Mouse (Mus musculus): Measurements from ENCODE around the gene Dcaf11. TPM values are rescaled to one million over a fixed set of nuclear protein-coding genes. Genes with fewer than 3 reads are reported as not detected.

The Dcaf11 gene
- total and polyA plus RNA-seq, 3 experiments, result 24.3 to 37.9 TPM; not detected in 1

DNA sequence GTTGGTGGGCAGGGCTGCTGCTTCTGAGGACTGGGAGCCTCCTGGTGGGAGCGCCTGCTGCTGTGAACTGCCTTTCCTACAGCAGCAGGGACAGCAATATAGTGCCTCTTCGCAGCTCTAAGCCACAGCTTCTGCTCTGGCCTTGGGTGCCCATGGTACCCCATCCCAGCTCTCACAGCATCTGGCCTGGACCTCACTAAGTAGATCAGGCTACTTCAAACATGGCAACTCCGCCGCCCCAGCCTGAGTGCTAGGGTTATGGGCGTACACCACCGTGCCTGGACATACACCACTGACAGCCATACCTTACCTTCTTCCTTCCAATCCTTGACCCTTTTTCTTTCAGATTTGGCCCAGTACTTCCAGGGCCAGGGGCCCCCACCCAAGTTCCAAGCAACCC, 48.5 kb downstream of the Dcaf11 start:
- no peaks in the 10 kb centered on the region for H3K27me3 ChIP-seq (ENCODE audit: control insufficient read depth in 1 of 2, insufficient read depth in 2 of 2, low read length in 2 of 2)
- no peaks in the 10 kb centered on the region for H3K79me2 ChIP-seq (ENCODE audit: control insufficient read depth, insufficient read depth, low read length, poor library complexity)
- H3K9me3 ChIP-seq (replicated peaks; ENCODE audit: insufficient read depth, low read length), result no peaks in the 10 kb centered on the region
- TF ChIP-seq TCF12 (IDR thresholded peaks at IDR 0.05; ENCODE audit: low read depth, low read length), result no peak
- no peak for TF ChIP-seq TAL1 (IDR thresholded peaks at IDR 0.05; ENCODE audit: low read length)
- no peak for TF ChIP-seq ZNF384 (IDR thresholded peaks at IDR 0.05; ENCODE audit: low read depth, low read length)
- TF ChIP-seq NRF1 (IDR thresholded peaks at IDR 0.05; ENCODE audit: insufficient read depth, low read depth, low read length, poor library complexity, severe bottlenecking), result no peak
- TF ChIP-seq ZMIZ1 (IDR thresholded peaks at IDR 0.05; ENCODE audit: low read depth, low read length), result no peak
- no peak for TF ChIP-seq EP300 (IDR thresholded peaks at IDR 0.05; ENCODE audit: low read depth in 1 of 2, low read length in 2 of 2)
- H3K4me1 ChIP-seq (ENCODE audit: control insufficient read depth in 1 of 2, insufficient read depth in 2 of 2, low read length in 2 of 2), result peaks cover 3 to 16% of the 10 kb centered on the region in 2 experiments; a peak in 3 of 4 replicates
- peaks cover 0 to 16% of the 10 kb centered on the region in 2 experiments; a peak in 2 of 4 replicates for H3K36me3 ChIP-seq (ENCODE audit: control insufficient read depth in 1 of 2, insufficient read depth in 2 of 2, low read length in 2 of 2)
- H3K9ac ChIP-seq (ENCODE audit: control insufficient read depth, low read depth, low read length, poor library complexity, severe bottlenecking), result no peak overlapping the region
- H3K4me3 ChIP-seq (ENCODE audit: control insufficient read depth in 1 of 2, insufficient read depth in 1 of 2, low read depth in 2 of 2, low read length in 2 of 2), result no peak overlapping the region
- DNase-seq (ENCODE audit: low read depth, low spot score), result no peak
- H3K27ac ChIP-seq (ENCODE audit: control insufficient read depth, low read depth, low read length), result no peak overlapping the region

DNA sequence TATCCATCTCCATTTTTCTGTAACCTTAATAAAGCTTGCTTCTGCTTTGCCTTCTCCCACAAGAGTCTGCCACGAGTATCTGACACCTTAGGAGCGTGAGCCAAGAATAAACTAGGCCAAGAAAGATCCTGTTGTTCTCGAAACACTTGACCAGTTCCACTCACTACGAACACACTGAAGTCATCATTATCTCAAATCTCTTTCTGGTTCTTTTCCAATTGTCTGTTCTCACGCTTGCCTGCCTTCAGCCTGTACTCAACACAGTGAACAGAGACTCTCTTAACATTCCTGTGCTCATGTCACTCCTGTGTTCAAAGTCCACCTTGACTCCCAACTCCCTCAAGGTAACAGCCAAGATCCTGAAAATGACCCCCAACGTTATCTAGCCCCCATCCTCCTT, 53.5 kb downstream of the Dcaf11 start:
- Histone ChIP-seq H3K4me1 (ENCODE audit: control insufficient read depth in 1 of 2, insufficient read depth in 2 of 2, low read length in 2 of 2) (peaks cover 11 to 40% of the 10 kb centered on the region in 2 experiments), H3K4me3 (ENCODE audit: control insufficient read depth in 1 of 2, insufficient read depth in 1 of 2, low read depth in 2 of 2, low read length in 2 of 2) (no peak overlapping the region), H3K9me3 (replicated peaks; ENCODE audit: insufficient read depth, low read length) (no peaks in the 10 kb centered on the region), H3K27me3 (ENCODE audit: control insufficient read depth in 1 of 2, insufficient read depth in 2 of 2, low read length in 2 of 2) (no peaks in the 10 kb centered on the region), H3K79me2 (ENCODE audit: control insufficient read depth, insufficient read depth, low read length, poor library complexity) (no peaks in the 10 kb centered on the region), H3K27ac (ENCODE audit: control insufficient read depth, low read depth, low read length) (peak overlapping the region; percentile 24), H3K9ac (ENCODE audit: control insufficient read depth, low read depth, low read length, poor library complexity, severe bottlenecking) (no peak overlapping the region), H3K36me3 (ENCODE audit: control insufficient read depth in 1 of 2, insufficient read depth in 2 of 2, low read length in 2 of 2) (peaks cover 0 to 24% of the 10 kb centered on the region in 2 experiments; a peak in 2 of 4 replicates)
- TF ChIP-seq GATA1 (IDR thresholded peaks at IDR 0.05; ENCODE audit: low read depth, low read length), result peak; percentile 33; the same call in 1 of the 2 replicates
- TF ChIP-seq GABPA (IDR thresholded peaks at IDR 0.05; ENCODE audit: low read depth, low read length), result no peak
- no peak for TF ChIP-seq SIN3A (IDR thresholded peaks at IDR 0.05; ENCODE audit: low read length)
- TF ChIP-seq MEF2A (IDR thresholded peaks at IDR 0.05; ENCODE audit: extremely low read depth, insufficient replicate concordance, low read depth, low read length, poor library complexity, severe bottlenecking), result no peak
- DNase-seq (ENCODE audit: low read depth, low spot score), result peak; percentile 59

DNA sequence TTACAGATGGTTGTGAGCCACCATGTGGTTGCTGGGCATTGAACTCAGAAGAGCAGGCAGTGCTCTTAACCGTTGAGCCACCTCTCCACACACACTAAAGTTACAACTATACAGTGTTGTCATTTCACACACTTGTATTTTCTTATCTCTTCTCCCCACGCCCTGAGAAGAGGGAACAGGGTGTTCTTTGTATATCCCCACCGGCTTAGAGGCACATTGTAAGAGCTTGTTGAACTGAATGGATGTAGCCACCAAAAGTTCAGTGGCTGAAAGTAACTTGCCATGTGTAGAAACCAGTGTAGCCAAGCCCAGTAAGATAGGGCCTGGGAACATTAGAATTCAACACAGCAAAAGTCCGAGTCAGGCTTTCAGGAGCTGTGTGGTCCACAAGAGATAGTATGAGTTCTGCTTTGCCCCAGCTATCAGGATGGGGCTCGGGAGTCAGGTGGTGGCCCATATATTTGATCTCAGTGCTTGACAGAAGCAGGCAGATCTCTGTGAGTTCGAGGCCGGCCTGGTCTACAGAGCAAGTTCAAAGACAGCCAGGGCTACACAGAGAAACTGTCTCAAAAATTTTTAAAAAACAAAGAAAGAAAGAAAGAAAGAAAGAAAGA, 54.9 kb downstream of the Dcaf11 start:
- peaks cover 0 to 27% of the 10 kb centered on the region in 2 experiments; a peak in 2 of 4 replicates for H3K36me3 ChIP-seq (ENCODE audit: control insufficient read depth in 1 of 2, insufficient read depth in 2 of 2, low read length in 2 of 2)
- H3K4me1 ChIP-seq (ENCODE audit: control insufficient read depth in 1 of 2, insufficient read depth in 2 of 2, low read length in 2 of 2), result peaks cover 11 to 51% of the 10 kb centered on the region in 2 experiments
- H3K4me3 ChIP-seq (ENCODE audit: control insufficient read depth in 1 of 2, insufficient read depth in 1 of 2, low read depth in 2 of 2, low read length in 2 of 2), result no peak overlapping the region
- H3K9me3 ChIP-seq (replicated peaks; ENCODE audit: insufficient read depth, low read length), result no peaks in the 10 kb centered on the region
- H3K9ac ChIP-seq (ENCODE audit: control insufficient read depth, low read depth, low read length, poor library complexity, severe bottlenecking), result peak overlapping the region; percentile 1
- H3K79me2 ChIP-seq (ENCODE audit: control insufficient read depth, insufficient read depth, low read length, poor library complexity), result no peaks in the 10 kb centered on the region
- H3K27ac ChIP-seq (ENCODE audit: control insufficient read depth, low read depth, low read length), result peak overlapping the region; percentile 85
- no peak for TF ChIP-seq E2F4 (IDR thresholded peaks at IDR 0.05; ENCODE audit: borderline replicate concordance, low read depth, low read length)
- no peak for TF ChIP-seq JUND (IDR thresholded peaks at IDR 0.05; ENCODE audit: low read depth, low read length)
- TF ChIP-seq TCF12 (IDR thresholded peaks at IDR 0.05; ENCODE audit: low read depth, low read length), result 0 out of 2 replicates have a peak, but pooled peaks have one; percentile 2
- TF ChIP-seq TBP (IDR thresholded peaks at IDR 0.05; ENCODE audit: low read depth, low read length), result peak; percentile 65
- no peak for TF ChIP-seq MYC (IDR thresholded peaks at IDR 0.05; ENCODE audit: low read depth, low read length)
- peak in 1 of 2 experiments; percentile 42; a peak in 2 of 4 replicates for TF ChIP-seq EP300 (IDR thresholded peaks at IDR 0.05; ENCODE audit: low read depth in 1 of 2, low read length in 2 of 2)
- TF ChIP-seq HCFC1 (IDR thresholded peaks at IDR 0.05; ENCODE audit: low read depth, low read length), result no peak
- peak; percentile 70 for TF ChIP-seq TAL1 (IDR thresholded peaks at IDR 0.05; ENCODE audit: low read length)
- TF ChIP-seq POLR2A (IDR thresholded peaks at IDR 0.05; ENCODE audit: control insufficient read depth in 1 of 2, insufficient read depth in 1 of 2, low read depth in 1 of 2, low read length in 2 of 2, poor library complexity in 1 of 2), result peak in 1 of 2 experiments; percentile 40; a peak in 1 of 4 replicates
- no peak for TF ChIP-seq RCOR1 (IDR thresholded peaks at IDR 0.05; ENCODE audit: low read depth, low read length)
- peak; percentile 84 for TF ChIP-seq GATA1 (IDR thresholded peaks at IDR 0.05; ENCODE audit: low read depth, low read length)
- TF ChIP-seq NELFE (IDR thresholded peaks at IDR 0.05; ENCODE audit: low read depth, low read length), result no peak
- TF ChIP-seq MYB (IDR thresholded peaks at IDR 0.05; ENCODE audit: low read depth, low read length), result no peak
- 0 out of 2 replicates have a peak, but pooled peaks have one; percentile 51 for TF ChIP-seq USF1 (IDR thresholded peaks at IDR 0.05; ENCODE audit: low read depth, low read length)
- H3K27me3 ChIP-seq (ENCODE audit: control insufficient read depth in 1 of 2, insufficient read depth in 2 of 2, low read length in 2 of 2), result no peaks in the 10 kb centered on the region
- peak; percentile 87 for DNase-seq (ENCODE audit: low read depth, low spot score)

Measured in MEL (cell line).